Mouse (Mus musculus) cortical plate, adult 2 months (tissue): ENCODE data around the gene Ppp2r1b.

ENCODE experiments used
- CTCF ChIP-seq: fragments of 200-500 bp; IDR thresholded peaks from 2 replicates; pipeline ENCODE4 v1.5.1; 2011; ENCODE audit warnings: mild to moderate bottlenecking, control low read depth, low read length; ENCODE audit not compliant: insufficient read depth; ENCODE audit errors: extremely low read depth
- POLR2A ChIP-seq: fragments of 200-500 bp; IDR thresholded peaks from 2 replicates; pipeline ENCODE4 v1.6.1; 2011; ENCODE audit warnings: mild to moderate bottlenecking, low read length, control low read depth; ENCODE audit not compliant: insufficient read depth; ENCODE audit errors: extremely low read depth

GRCm38 (mm10) chr9:50813796-50814195, 31.3 kb upstream of the Ppp2r1b start:
- TF ChIP-seq CTCF = no peak
- TF ChIP-seq POLR2A = no peak
